Comparison of ENCODE assay signal across 21 mouse cellular contexts in genomic region chr16:24011306-24011705, GRCm38 (mm10). TPM values are rescaled to one million over a fixed set of nuclear protein-coding genes. Genes with fewer than 3 reads are reported as not detected.
"Had no signal": no experiment of that assay in that cellular context is flagged by ENCODE, and none has a peak within 500 bp of the region (broad histone marks: within the 10 kb centered on the region; RNA-seq: fewer than 3 reads in every experiment).

No protein-coding gene starts in this region.

- H3K4me3 ChIP-seq: hindbrain, embryonic 15.5 days; limb, embryonic 12.5 days; liver, embryonic 15.5 days; midbrain, embryonic 10.5 days; myocyte; neural tube, embryonic 15.5 days had no signal

- H3K27ac ChIP-seq: hindbrain, embryonic 15.5 days; limb, embryonic 12.5 days; liver, embryonic 15.5 days; midbrain, embryonic 10.5 days; neural tube, embryonic 15.5 days had no signal

- H3K9ac ChIP-seq: hindbrain, embryonic 15.5 days; limb, embryonic 12.5 days; liver, embryonic 15.5 days; neural tube, embryonic 15.5 days had no signal

- H3K36me3 ChIP-seq: hindbrain, embryonic 15.5 days; limb, embryonic 12.5 days; liver, embryonic 15.5 days; midbrain, embryonic 10.5 days; neural tube, embryonic 15.5 days had no signal

- ATAC-seq: lung, postnatal 0 days had no signal

- H3K27me3 ChIP-seq: hindbrain, embryonic 15.5 days; limb, embryonic 12.5 days; liver, embryonic 15.5 days; neural tube, embryonic 15.5 days had no signal

- DNase-seq: layer of hippocampus, postnatal 36 days; liver; lung, adult 2 months; lung, postnatal 4 days; midbrain, embryonic 14.5 days; right cerebral cortex, adult 18-20 months; right cerebral cortex, postnatal 25 days; thymus, postnatal 36 days had no signal

- H3K9me3 ChIP-seq: hindbrain, embryonic 15.5 days; limb, embryonic 12.5 days; liver, embryonic 15.5 days; midbrain, embryonic 10.5 days; neural tube, embryonic 15.5 days had no signal

- H3K4me1 ChIP-seq: limb, embryonic 12.5 days; liver, embryonic 15.5 days had no signal

- H3K4me2 ChIP-seq: hindbrain, embryonic 15.5 days; limb, embryonic 12.5 days; liver, embryonic 15.5 days; neural tube, embryonic 15.5 days had no signal

RNA-seq across cellular contexts. Expression of gene Gm37419, which starts 23.0 kb away (rescaled TPM):
- total RNA-seq: layer of hippocampus, postnatal 36 days; left cerebral cortex, postnatal 36 days; megakaryocyte, adult 5-6 weeks had no signal
- polyA plus RNA-seq: hindbrain, embryonic 15.5 days; limb, embryonic 12.5 days; liver, embryonic 15.5 days; lung, adult 2 months; lung, postnatal 0 days; midbrain, embryonic 10.5 days; midbrain, embryonic 14.5 days; myocyte; neural tube, embryonic 11.5 days; neural tube, embryonic 15.5 days; small intestine, adult 2 months; stomach, embryonic 16.5 days; thymus, postnatal 0 days had no signal
